Mouse (Mus musculus) gonadal fat pad, adult 2 months (tissue): ENCODE data around the gene Cd55b. TPM values are rescaled to one million over a fixed set of nuclear protein-coding genes. Genes with fewer than 3 reads are reported as not detected.

Experiments used
- polyA plus RNA-seq: library from polyadenylated mRNA; depleted of rRNA; stranded (reverse); fragments of >200 nt; gene quantifications from 2 replicates; pipeline ENCODE4 v1.2.3, GENCODE M21; 2012; rRNA removed

Gene Cd55b
- polyA plus RNA-seq, 1 experiment: 0.18 TPM

Other genes starting within 250 kb of the Cd55b start
- 6.9 and 12.8 TPM in 2 replicates for gene Cd55, start 39.7 kb upstream of the Cd55b start, polyA plus RNA-seq
- gene Zp3r, start 206.6 kb upstream of the Cd55b start, polyA plus RNA-seq: 0.19 and 0.29 TPM in 2 replicates
- 337 and 541 TPM in 2 replicates for gene C4bp, start 238.6 kb upstream of the Cd55b start, polyA plus RNA-seq